Mouse (Mus musculus): ENCODE data around the gene Cc2d1b.

Cc2d1b gene

DNA sequence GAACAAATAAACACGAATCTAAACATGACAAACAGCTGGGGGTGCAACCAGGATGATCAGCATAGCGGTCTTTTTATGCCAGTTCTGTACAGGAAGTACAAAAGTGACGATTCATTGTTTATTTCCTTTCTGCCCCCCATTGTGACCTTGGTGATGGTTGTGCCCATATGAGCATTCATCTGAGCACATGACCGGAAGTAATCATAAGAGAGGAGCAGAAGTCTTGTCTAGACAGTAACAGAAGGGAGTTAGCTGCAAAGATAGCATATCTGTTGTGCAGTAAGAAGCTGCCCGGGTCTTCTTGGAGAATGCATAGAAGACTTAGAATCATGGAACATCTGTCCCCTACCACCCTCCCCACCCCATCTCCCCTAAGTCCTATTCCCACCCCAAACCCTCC is 19.0 kb downstream of the Cc2d1b start:
- CTCF ChIA-PET = no interaction called here

DNA sequence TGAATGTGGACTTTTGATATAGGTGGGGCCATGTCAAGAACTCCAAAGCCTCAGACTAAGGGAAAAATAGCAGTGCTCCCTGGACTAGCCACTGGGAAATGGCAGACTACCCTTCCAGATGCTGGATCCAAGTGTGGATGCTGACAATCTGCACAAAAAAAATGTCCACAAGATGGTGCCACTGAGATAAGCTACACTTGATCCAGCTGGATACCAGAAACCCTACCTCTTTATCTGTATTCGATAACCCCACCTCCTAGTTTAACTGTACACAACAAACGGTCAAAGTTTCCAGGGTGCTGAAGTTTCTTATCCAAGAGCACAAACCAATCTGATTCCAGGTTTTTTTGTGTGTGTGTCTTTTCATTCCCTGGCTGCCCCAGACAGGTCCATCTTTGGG is 44.7 kb downstream of the Cc2d1b start:
- CTCF ChIA-PET = no interaction called here
